Mouse (Mus musculus) midbrain, embryonic 14.5 days (tissue): ENCODE data around the gene Elovl2. TPM values are rescaled to one million over a fixed set of nuclear protein-coding genes. Genes with fewer than 3 reads are reported as not detected.
"Not testable (repeated sequence)": the region's sequence is repeated elsewhere in the genome, so short reads cannot be mapped to it uniquely, and the experiment has no call there.

ENCODE experiments used
- ATAC-seq: fragments of 200-750 bp; cut with Nextera tagmentation; 2 replicates; pipeline ENCODE4 v1.8.0; 2017; ENCODE audit warnings: moderate number of reproducible peaks, moderate library complexity; ENCODE audit not compliant: low FRiP score, low TSS enrichment
- DNase-seq: peaks from one replicate; pipeline ENCODE4 v3.0.0-alpha.2; 2015
- H3K27ac ChIP-seq: fragments of 300-500 bp; sonication (generic); replicated peaks from 2 replicates; pipeline ENCODE4 v1.5.1; 2014; ENCODE audit warnings: mild to moderate bottlenecking, low read depth, low read length, moderate library complexity
- H3K27me3 ChIP-seq: fragments of 300-500 bp; sonication (generic); 2 replicates; pipeline ENCODE4 v1.6.1; 2014; ENCODE audit warnings: low read length, control low read depth, mixed read lengths; ENCODE audit not compliant: control insufficient read depth, insufficient read depth
- H3K36me3 ChIP-seq: fragments of 300-500 bp; sonication (generic); 2 replicates; pipeline ENCODE4 v1.6.1; 2014; ENCODE audit warnings: low read length, control low read depth; ENCODE audit not compliant: control insufficient read depth, insufficient read depth
- H3K4me1 ChIP-seq: fragments of 300-500 bp; sonication (generic); 2 replicates; pipeline ENCODE4 v1.6.1; 2014; ENCODE audit warnings: mild to moderate bottlenecking, antibody characterized with exemption, low read length, control low read depth; ENCODE audit not compliant: control insufficient read depth, insufficient read depth
- H3K4me2 ChIP-seq: fragments of 300-500 bp; sonication (generic); 2 replicates; pipeline ENCODE4 v1.6.1; 2014; ENCODE audit warnings: mild to moderate bottlenecking, low read length, moderate library complexity
- H3K4me3 ChIP-seq: fragments of 300-500 bp; sonication (generic); replicated peaks from 2 replicates; pipeline ENCODE4 v1.5.1; 2014; ENCODE audit warnings: low read depth, low read length
- H3K9ac ChIP-seq: fragments of 300-500 bp; sonication (generic); replicated peaks from 2 replicates; pipeline ENCODE4 v1.6.1; 2014; ENCODE audit warnings: mild to moderate bottlenecking, low read length, moderate library complexity
- H3K9me3 ChIP-seq: fragments of 300-500 bp; sonication (generic); 2 replicates; pipeline ENCODE4 v1.6.1; 2016; ENCODE audit warnings: low read length, control low read depth, mixed read lengths; ENCODE audit not compliant: control insufficient read depth
- WGBS: fragments of 180-500 bp; shearing (Covaris S2); extraction: QIAGEN DNeasy Blood & Tissue Kit; methylation state at CpG from one replicate; pipeline ENCODE4 v1.1.7; 2014; 5-methylcytosine and 5-hydroxymethylcytosine counted together
- polyA plus RNA-seq: library from polyadenylated mRNA; unstranded; fragments of >200 nt; fragmentation: Nextera tagmentation; extraction: Ambion mirVana; gene quantifications from 2 replicates; pipeline ENCODE4 v1.2.1, GENCODE M21; 2014

The Elovl2 gene
- polyA plus RNA-seq, 1 experiment from 2014 or later = 48.3 TPM

DNA sequence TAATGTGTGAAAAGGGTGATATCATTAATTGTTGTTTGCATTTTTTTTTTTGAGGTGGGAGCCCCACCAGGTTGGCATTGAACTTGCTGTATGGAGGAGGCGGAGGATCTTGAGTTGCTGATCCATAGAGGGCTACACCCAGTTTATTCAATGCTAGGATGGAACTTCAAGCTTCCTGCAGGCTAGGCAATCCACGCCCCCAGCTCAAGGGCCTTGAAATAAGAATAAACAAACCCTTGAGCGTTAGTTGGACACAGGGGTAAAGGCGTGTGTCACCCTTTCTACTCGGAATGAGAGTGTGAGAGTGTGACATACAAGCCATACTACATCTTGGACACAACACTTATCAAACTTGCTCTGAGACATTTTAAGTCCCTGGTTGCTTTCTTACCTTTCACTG, 31.5 kb upstream of the Elovl2 start:
- Histone ChIP-seq H3K4me1 (peaks cover 12% of the 10 kb centered on the region), H3K27ac (no peak overlapping the region), H3K27me3 (no peaks in the 10 kb centered on the region), H3K4me2 (no peak overlapping the region), H3K9me3 (no peaks in the 10 kb centered on the region), H3K9ac (no peak overlapping the region), H3K36me3 (no peaks in the 10 kb centered on the region), H3K4me3 (no peak overlapping the region)
- no peak for ATAC-seq
- DNase-seq = no peak
- WGBS = 88% methylated on average over 5 of the region's 5 CpGs

DNA sequence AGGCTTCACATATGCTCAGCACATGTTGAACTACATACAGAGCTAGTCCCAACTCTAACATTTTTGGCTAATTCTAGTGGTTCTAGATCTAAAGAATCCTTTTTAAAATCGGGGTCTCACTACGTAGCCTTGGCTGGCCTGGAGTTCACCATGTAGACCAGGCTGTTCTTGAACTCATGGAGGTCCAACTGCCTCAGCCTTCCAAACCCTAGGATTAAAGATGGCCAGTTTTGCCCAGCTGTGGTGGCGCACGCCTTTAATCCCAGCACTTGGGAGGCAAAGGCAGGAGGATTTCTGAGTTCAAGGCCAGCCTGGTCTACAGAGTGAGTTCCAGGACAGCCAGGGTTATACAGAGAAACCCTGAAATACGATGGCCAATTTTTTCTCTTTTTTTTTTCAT, 31.0 kb upstream of the Elovl2 start:
- H3K27ac ChIP-seq, H3K36me3 ChIP-seq, DNase-seq, H3K4me3 ChIP-seq, H3K27me3 ChIP-seq, H3K9me3 ChIP-seq, ATAC-seq, H3K9ac ChIP-seq: not testable (repeated sequence)
- WGBS = 95% methylated on average over 5 of the region's 5 CpGs
- Histone ChIP-seq H3K4me1 (peaks cover 12% of the 10 kb centered on the region), H3K4me2 (peak overlapping the region; percentile 68)

DNA sequence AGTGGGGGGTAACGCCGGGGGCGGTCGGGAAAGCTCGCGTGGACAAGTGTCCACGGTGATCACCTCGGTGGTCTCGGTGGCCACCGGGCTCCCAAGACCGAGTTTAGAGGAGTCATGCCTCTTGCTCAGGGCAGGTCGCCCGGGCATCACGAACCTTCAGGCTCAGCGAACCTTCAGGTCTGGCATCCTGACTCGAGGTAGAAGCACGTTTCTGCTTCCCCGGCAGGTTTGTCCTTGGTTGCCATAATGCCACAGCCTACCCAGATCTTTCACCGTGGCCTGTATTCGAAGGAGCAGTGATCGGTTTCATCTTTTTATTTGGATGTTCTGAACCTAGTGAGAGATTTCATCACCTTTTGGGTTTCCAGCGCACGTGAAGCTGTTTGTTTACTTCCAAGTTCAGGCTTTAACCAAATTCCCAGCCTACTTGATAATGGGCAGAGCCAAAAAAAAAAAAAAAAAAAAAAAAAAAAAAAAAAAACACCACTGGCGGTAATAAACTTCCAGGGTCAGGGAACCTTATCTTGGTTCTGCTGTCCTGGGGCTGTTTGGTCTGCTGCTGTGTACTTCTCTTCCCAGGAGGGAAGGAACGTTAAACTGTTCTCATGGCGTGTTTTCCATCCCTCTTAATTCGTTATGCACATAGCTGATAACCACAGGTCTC, 30.2 kb upstream of the Elovl2 start:
- H3K27me3 ChIP-seq = no peaks in the 10 kb centered on the region
- H3K9me3 ChIP-seq = no peaks in the 10 kb centered on the region
- WGBS = 2% methylated on average over 27 of the region's 27 CpGs
- peaks cover 12% of the 10 kb centered on the region for H3K4me1 ChIP-seq
- DNase-seq (peak; percentile 56), ATAC-seq (no peak)
- H3K36me3 ChIP-seq = no peaks in the 10 kb centered on the region
- H3K9ac ChIP-seq = peak overlapping the region; percentile 80
- peak overlapping the region; percentile 89 for H3K27ac ChIP-seq
- peak overlapping the region; percentile 75 for H3K4me3 ChIP-seq
- H3K4me2 ChIP-seq = peak overlapping the region; percentile 68

DNA sequence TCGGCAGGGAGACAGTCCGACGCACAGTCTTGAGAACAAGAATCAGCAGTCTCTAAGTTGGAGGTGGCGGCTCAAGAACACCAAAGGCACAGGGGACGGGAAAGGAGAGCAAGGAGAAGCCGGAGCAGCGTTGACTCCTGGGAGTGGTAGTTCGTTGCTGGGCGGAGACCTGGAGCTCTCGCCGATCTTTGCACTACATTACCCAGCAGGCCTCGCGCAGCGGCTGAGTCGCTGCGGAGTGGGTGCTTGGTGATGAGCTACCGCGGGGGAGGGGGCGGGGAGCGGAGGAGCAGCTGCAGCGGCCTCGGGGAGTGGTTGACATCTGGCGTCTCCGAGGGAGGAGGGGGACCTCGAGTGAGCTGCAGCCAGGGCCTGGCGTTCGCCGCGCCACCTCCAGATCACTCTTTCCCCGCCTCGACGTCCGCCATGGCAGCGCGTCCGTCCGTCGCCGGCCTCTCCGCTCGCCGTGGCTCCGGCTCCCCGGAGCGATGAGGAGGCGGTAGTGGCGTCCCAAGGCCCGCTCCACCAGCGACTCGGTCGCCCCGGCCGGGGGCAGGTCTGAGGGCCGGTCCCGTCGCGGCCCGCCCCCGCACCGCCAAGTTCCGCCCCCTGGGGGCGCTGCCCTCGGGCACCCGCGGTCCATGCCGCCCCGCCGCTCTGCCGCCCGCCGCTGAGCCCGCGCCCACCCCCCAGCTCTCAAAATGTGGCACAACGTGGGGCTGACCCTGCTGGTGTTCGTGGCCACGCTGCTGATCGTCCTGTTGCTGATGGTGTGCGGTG, 29.5 kb upstream of the Elovl2 start, which contains the start of gene Smim13:
Gene Smim13 (plus strand): TSS at position 307 of the 780 bp plus-strand sequence.
- Histone ChIP-seq H3K9ac (peak within 1 kb of the TSS; percentile 80), H3K4me1 (peaks cover 12% of the 10 kb centered on the region), H3K27me3 (no peaks in the 10 kb centered on the region), H3K27ac (peak within 1 kb of the TSS; percentile 89), H3K4me3 (peak within 1 kb of the TSS; percentile 75), H3K4me2 (peak within 1 kb of the TSS; percentile 68), H3K36me3 (no peaks in the 10 kb centered on the region), H3K9me3 (no peaks in the 10 kb centered on the region)
- WGBS = under 1% methylated on average over 74 of the region's 78 CpGs
- ATAC-seq (peak; percentile 97), DNase-seq (peak; percentile 98)

DNA sequence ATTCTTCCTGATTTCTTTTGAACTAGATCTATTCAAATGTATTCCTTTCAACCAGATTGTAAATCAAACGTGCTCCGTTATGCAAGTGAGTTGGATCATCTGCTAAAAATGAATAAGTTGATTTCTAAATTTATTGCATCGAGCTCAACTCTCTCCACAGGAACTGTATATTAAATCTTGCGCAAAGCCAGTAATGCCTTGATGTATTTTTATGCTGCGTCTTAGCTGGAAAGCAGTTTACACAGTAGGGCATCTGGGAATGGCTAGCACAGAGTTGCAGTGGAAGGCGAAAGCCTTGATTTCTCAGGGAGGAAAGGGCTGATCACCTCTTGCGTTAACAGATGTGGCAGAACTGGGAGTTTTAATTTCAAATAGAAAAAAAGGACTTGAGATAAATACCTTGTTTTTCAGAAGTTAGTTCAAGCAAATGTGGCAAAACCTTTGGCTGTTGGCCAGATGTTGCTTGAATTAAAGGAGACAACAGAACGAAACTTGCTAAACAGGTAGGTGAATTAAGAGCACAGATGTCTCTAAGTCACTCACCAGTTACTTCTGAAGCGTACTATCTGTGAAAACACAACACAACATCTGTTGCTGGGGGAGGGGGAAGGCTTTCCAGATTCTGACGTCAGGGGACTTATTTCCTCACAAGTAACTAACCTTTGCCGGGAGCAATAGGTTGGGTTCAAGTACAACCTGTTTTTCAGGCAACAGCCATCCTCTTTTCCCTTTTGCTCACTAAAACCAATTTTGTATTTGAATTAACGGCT, 28.7 kb upstream of the Elovl2 start:
- ATAC-seq (peak; percentile 6; the same call in 1 of the 2 replicates), DNase-seq (no peak)
- H3K4me1 ChIP-seq = peaks cover 12% of the 10 kb centered on the region
- H3K4me2 ChIP-seq = peak overlapping the region; percentile 68
- H3K9ac ChIP-seq = peak overlapping the region; percentile 47; the same call in 1 of the 2 replicates
- H3K9me3 ChIP-seq = no peaks in the 10 kb centered on the region
- H3K4me3 ChIP-seq = peak overlapping the region; percentile 75
- 48% methylated on average over 12 of the region's 12 CpGs for WGBS
- H3K36me3 ChIP-seq = no peaks in the 10 kb centered on the region
- peak overlapping the region; percentile 69 for H3K27ac ChIP-seq
- no peaks in the 10 kb centered on the region for H3K27me3 ChIP-seq

DNA sequence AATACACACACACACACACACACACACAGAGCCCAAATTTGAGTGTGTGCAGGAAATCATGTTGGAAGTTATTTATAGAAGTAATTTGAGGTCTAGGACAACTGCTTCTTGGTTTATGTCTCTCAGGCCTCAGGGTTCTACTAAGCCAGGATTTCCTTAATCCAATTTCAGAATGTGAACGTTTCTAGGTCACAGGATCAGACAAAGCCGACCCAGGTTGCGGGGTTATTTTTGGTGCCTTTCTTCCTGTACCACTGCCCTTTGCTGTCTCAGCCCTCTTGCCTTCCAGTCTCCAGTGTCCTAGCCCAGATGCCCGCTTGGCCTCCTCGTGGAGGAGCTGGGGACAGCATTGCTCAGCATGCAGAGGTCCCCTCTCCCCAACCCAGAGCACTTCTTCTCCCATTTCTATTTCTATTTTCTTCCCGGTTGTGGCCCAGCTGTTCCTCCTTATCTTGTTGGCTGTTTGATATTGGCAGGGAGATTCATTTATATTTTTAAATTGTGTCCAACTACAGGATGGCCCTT, 24.2 kb upstream of the Elovl2 start:
- Histone ChIP-seq H3K9me3 (no peaks in the 10 kb centered on the region), H3K27ac (no peak overlapping the region), H3K4me3 (no peak overlapping the region), H3K27me3 (no peaks in the 10 kb centered on the region), H3K36me3 (no peaks in the 10 kb centered on the region), H3K9ac (no peak overlapping the region), H3K4me1 (0 out of 2 replicates have a peak, but pooled peaks cover 5% of the 10 kb centered on the region), H3K4me2 (no peak overlapping the region)
- ATAC-seq = no peak
- DNase-seq = no peak
- WGBS = 63% methylated on average over 6 of the region's 6 CpGs

DNA sequence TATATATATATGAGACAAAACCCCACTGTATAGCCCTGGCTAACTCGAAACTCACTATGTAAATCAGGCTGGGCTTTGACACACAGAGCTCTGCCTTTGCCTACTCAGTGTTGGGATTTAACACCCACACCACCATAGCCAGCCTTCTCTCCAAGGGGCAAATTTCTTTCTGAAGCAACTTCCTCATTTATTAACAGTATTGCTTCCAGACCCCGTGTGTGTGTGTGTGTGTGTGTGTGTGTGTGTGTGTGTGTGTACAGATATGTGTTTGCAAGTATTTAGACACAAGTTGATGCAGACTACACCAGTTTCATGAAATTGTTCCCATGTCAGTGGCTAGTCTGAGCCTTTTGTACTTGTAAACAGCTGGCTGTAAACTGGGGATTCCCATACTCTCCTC, 21.4 kb upstream of the Elovl2 start:
- Histone ChIP-seq H3K27ac (no peak overlapping the region), H3K4me3 (no peak overlapping the region), H3K36me3 (no peaks in the 10 kb centered on the region), H3K4me2 (no peak overlapping the region), H3K9me3 (no peaks in the 10 kb centered on the region), H3K9ac (no peak overlapping the region), H3K27me3 (no peaks in the 10 kb centered on the region), H3K4me1 (no peaks in the 10 kb centered on the region)
- WGBS = 77% methylated on average over 2 of the region's 2 CpGs
- DNase-seq = no peak
- ATAC-seq = no peak

DNA sequence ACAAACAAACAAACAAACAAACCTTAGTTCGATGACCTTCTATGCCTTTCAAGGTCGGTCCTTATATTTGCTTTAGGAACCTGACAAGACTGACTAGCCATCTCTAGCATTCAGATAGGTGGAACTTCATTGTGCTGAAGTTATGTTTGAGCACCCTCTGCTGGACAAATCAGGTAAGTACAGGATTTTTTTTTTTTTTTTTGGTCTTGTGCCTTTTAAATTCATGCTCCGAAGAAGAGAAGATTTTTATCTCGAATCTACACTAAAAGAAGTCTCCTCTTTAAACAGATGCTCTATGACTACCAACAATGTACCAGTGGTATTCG, 18.6 kb upstream of the Elovl2 start:
- no peak overlapping the region for H3K9ac ChIP-seq
- H3K27me3 ChIP-seq = no peaks in the 10 kb centered on the region
- no peaks in the 10 kb centered on the region for H3K36me3 ChIP-seq
- DNase-seq = peak; percentile 86
- no peak overlapping the region for H3K4me3 ChIP-seq
- no peak overlapping the region for H3K27ac ChIP-seq
- no peaks in the 10 kb centered on the region for H3K4me1 ChIP-seq
- H3K9me3 ChIP-seq = no peaks in the 10 kb centered on the region
- no peak overlapping the region for H3K4me2 ChIP-seq
- 9% methylated on average over 5 of the region's 5 CpGs for WGBS
- ATAC-seq = no peak
